Mouse (Mus musculus) urinary bladder, postnatal 14 days (tissue): ENCODE results near the gene Mybbp1a.
A peak's percentile ranks its signal among the peaks of the same experiment; 100 is the strongest.

Experiments used
- DNase-seq: peaks from one replicate; pipeline ENCODE4 v3.0.0; 2021; ENCODE audit warnings: low spot score

Gene Mybbp1a

DNA sequence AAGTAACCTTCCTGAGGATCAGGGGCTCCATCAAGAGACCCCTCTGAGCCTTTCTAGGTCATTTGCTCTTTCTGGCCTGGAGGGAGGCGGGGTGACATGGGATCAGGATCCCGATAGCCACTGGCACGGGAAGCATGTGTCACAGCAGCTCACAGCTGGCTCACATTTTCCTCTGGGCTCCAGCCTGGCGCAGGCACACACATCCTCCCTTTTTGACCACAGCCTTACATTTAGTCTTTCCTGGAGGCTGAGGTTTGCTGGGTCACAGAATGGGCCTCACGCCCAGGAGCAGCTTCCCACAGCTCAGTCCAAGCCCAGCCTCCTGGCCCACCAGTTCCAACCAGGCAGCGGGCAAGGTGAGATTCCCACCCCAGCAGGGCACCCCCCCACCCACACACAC, 37.1 kb downstream of the Mybbp1a start:
- DNase-seq: no peak

DNA sequence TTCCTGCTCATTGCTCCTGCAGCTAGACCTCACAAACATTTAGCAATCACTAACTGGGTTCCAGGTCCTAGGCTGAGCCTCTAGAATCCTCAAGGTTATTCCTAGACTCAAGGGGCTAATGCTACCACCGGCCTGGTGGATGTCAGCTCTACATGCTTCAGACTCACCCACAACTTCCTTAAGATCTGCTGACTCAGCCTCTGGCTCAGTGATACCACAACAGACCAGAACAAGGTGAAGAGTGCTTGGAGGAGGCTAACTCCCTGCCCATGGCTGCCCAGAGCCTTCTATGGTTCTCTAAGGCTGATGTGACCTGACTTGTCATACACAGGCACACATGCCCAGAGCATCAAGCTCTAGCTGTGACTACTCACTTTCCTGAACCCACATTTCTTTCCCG, 38.3 kb downstream of the Mybbp1a start:
- no peak for DNase-seq

DNA sequence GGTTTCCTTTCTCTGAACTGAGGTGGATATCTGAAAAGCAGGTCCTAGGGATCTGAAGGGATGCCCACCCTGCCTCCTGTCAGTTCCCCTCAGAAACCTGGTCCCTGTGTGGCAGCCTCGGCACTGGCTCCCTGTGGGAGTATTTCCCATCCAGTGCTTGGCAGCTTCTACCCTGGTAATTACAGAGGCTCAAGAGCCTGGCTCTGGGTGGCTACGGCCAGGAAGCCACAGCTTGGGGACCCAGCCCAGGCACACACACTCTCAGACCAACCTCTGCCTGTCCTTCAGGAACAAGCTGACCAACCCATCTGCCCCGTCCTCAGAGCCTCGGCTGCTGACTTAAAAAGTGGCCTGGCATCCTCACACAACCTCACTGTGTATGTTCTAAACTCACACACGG, 40.2 kb downstream of the Mybbp1a start:
- no peak for DNase-seq

- DNase-seq: no peak
Observed at GRCm38 (mm10) chr11:72481952-72482351, 40.8 kb downstream of the Mybbp1a start.

- DNase-seq: no peak
Observed at GRCm38 (mm10) chr11:72484549-72484948, 43.4 kb downstream of the Mybbp1a start.

GRCm38 (mm10) chr11:72485157-72485556, 44.0 kb downstream of the Mybbp1a start:
- no peak for DNase-seq

GRCm38 (mm10) chr11:72485960-72486359, 44.8 kb downstream of the Mybbp1a start:
- DNase-seq: no peak

DNA sequence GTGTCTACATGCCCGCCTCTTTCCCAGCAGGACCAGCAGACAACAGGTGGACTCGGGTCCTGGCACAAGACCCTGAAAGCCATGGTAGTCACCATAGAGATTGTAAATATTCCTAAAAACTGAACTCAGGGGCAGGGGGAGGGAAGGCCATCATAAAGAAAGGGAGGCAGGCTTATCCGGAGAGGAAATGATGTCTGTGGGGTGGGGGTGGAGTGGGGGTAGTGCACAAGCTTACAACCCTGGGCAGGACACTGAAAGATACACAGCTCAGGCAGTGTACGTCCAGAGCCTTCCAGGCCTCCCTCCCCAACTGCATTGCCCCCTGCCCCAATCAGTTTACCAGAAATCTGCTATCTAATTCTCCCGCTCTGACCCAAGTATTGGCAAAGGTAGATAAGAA, 46.0 kb downstream of the Mybbp1a start:
- no peak for DNase-seq

DNA sequence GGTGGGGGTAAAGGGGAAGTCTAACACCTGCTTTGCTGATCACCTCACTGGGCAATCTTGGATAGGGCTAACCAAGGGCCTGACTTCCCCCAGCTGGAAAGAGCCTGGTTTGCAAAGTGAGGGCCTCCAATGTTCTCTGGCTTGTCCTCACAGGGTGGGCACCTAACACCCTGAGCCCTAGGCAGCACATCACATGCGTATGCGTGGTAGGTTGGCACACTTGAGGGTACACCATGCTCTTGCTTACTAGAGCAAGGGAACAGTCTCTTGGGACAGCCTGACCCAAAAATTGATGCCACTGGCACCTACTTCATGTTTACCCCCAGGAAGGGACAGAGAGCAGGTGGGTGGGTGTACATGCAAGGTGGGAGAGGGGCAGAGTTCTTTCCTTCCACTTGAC, 46.6 kb downstream of the Mybbp1a start:
- DNase-seq: no peak

DNA sequence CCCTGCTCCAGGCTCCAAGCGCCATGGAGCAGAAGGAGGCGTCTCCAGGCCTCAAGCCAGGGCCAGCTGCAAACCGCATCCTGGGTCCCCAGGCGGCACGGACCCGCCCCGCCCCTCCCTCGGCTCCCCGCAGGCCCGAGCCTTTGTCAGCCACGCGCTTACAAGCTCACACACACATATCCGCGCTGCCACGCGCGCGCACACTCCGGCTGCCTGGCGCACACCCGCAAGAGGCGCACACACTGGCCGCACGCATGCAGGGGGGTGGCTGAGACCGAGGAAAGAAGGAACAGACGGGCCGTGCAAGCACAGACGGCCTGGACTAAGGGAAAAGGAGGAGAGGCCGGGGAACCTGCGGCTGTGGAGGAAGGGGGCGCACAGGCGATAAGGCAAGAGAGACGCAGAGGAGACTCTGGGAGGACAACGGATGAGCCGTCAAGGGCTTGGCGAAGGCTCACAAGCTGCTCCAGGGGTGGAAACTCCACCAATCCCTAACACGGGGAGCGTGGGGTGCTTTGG, 47.7 kb downstream of the Mybbp1a start:
- no peak for DNase-seq

- DNase-seq: no peak
Observed at GRCm38 (mm10) chr11:72489397-72489796, 48.2 kb downstream of the Mybbp1a start.

- DNase-seq: peak; percentile 89
Observed at GRCm38 (mm10) chr11:72489881-72490301, 48.7 kb downstream of the Mybbp1a start, which contains the start of gene Spns2. TSS of gene Spns2 (minus strand) at chr11:72489904.

GRCm38 (mm10) chr11:72491130-72491960, 50.2 kb downstream of the Mybbp1a start:
- DNase-seq: no peak

- no peak for DNase-seq
Observed at GRCm38 (mm10) chr11:72494046-72494988, 53.2 kb downstream of the Mybbp1a start.

DNA sequence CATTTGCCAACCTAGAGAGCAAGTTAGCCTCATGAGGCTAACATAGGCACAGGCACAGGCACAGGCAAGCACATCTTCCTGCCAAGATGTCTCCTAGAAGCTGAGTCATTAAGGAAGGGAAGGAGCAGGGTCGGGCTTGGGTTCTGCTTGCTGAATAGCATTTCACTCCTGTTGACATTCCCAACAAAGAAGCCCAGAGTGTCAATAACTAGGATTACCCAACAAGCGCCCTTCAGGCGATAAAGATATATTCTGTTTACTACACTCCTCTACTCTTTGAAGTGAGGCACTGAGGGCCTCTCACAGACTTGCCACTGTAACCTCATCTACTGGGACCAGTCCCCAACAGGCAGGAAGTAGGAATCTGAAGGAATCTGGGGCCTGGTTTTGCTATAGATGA, 54.9 kb downstream of the Mybbp1a start:
- no peak for DNase-seq

- no peak for DNase-seq
Observed at GRCm38 (mm10) chr11:72496775-72497174, 55.6 kb downstream of the Mybbp1a start.

DNA sequence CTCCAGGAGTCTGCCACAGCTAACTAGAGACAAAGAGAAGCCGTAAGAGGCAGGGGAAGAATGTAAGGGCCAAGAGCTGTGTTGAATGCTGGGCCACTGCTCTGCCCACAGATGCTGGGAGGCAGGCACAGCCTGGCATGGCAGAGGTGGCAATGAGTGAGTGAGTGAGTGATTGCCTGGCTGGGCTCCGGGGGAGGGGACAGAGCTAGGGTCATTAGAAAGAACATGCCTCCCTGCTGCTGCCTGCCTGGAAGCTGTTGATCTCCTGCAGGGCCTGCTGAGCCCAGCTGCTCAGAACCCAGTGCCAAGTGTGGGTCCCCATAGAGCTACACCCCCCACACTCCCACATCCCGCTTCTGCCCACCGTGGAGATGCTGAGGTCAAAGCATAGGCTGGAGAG, 56.2 kb downstream of the Mybbp1a start:
- DNase-seq: no peak

- no peak for DNase-seq
Observed at GRCm38 (mm10) chr11:72500139-72500538, 59.0 kb downstream of the Mybbp1a start.
